Mouse (Mus musculus) kidney, postnatal 36 days (tissue): ENCODE measurements around the gene Lctl.

Experiments
- DNase-seq, 2 experiments: peaks; one replicate each; pipeline ENCODE4 v3.0.0; 2021 to 2022; ENCODE audit warnings: mixed read lengths in 2 of 2

The Lctl gene

DNA sequence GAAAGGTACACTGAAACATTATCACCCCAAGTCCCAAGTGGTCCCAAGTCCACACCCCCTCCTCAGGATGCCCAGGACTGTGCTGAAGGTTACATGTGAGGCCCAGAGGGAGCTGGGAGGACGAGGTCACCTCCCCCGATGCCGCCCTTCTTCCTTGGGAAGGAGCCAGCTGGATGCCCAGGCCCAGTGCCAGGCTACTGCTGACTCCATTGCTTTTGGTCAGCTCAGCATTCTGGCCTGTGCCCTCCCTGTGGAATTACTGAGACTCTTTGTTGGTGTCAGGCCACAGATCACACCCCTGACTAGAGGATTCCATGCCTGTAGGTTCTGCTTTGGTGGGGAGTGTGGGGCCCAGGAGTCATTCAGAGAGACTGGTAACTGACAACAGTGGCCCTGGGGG is at the start of gene Lctl:
Gene Lctl (plus strand): TSS at position 272 of the 400 bp plus-strand sequence.
- DNase-seq, result peak; percentile 77 to 79

DNA sequence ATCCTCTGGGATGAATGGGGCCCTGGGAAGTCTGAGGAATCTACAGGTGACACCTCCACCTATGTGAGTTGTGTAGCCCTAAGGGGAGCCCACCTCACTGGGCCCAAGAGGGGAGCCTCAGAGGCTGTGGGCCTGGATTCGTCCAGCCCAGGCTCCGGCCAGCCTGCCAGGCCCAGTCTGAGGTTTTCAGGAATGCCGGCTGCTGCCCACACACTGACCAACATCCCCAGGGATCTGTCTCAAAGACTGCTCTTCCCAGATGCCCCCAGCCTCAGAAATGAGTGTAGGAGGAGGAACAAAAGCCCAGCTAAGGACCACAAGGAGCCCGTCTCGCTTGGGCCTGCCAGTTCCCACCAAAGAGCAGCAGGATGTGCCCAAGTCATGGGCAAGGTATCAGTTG is 49.2 kb upstream of the Lctl start:
- no peak for DNase-seq

DNA sequence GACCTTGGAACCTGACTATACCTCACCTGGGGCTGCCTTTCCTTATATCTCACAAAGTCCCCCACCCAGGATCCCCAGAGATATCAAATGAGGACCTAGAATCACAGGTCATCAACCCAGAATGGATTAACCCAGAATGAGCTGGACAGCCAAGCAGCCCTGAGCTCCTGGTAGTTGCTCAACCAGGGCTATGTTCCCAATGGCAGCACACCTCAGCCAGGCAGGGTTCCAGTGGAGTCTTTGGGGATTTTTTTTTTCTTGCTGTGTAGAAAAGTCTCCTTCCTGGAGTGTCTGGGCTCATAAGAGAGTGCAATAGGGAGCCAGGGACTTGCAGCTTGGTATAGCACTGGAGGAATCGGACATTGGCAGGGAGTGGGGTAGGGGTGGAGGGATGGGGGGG is 48.4 kb upstream of the Lctl start:
- DNase-seq, result no peak

DNA sequence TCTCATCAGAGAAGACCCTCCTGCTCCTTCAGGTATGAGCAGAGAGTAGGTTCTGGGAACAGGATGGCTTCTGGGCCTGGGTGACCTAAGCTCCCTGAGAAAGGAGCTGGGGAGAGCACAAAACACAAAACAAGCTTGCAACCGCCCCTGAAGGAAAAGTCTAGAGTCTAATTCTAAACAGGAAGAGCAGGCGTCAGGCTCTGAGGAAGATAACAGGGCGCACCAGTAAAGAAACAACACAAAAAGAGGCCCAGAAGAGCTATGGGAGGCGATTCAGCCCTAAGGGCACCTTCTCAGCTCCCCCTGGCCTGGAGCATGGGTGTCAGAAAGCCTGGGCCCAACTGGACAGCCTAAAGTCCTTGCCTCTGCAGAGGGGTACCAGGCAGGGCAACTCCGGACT is 47.8 kb upstream of the Lctl start:
- DNase-seq, result no peak

DNA sequence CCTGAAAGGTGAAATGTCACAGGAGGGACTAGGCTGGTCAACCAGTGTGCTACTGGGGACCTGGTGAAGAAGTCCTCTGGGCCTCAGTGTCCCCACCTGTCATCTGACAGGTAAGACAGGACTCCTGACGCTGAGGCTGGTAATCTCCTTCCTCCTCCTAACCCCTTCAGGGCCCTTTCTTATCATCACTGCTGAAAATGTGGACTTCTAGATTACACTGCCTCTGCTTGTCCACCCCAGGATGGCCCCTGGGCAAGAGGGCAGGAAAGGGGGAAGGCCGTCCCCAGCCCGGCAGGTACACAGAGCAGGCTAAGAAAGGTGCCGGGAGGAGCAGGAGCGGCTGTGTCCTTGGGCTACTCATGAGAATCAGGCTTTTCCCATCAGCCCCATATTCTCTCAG is 46.3 kb upstream of the Lctl start:
- no peak for DNase-seq

DNA sequence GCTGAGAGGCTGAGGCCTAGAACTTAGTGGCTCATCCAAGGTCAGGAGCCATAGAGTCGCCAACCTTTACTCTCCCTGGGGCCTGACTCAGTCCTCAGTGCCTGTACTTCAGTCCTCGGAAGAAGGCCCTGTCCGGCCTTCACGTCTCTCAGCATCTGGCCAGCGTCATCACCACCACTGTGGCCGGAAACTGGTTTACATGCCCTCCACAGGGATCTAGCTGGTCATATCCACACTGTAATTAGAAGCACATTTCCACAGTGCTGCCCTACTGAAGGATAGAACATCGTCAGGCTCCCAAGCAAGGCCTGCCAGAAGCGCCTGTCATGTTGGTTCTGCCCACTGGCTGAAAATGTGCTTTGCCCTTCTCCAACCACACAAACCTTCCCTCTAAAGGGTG is 42.1 kb upstream of the Lctl start:
- no peak for DNase-seq

DNA sequence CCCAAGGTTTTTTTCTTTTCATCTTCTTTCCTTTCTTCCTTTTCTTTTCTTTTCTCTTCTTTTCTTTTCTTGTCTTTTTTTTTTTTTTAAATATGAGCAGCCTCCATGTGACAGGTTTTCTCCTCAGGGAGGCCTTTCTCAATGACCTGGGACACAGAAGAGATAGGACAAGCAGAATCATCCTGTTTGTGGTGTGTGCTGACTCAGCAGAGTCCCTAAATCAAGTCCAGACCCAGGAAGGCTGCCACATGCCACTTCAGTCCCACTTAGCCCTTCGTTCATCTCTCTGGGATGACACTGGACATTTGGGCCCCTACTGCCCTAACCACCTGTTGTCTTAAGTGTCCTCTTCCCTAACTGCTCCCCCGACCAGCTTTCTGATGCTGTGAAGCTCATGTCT is 40.5 kb upstream of the Lctl start:
- DNase-seq, result no peak

DNA sequence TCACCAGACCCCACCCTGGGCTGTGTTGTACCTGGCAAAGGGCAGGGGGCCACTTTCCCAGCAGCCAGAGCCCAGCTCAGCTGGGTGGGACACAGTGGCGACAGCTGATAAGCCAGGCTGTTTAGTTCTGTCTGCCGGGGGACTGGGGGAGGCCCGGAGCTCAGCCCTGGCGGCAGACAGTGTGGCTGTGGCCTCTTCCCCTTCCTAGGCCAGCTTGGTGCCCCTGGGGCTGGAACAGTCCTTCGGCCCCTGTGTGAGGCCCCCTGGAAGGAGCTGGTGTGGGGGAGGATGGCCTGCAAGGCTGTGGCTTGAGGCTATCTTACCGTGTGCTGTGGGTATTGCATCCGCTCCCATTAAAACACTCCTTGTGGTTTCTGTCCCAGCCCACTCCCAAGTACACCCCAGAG is 38.6 kb upstream of the Lctl start:
- DNase-seq, result no peak

DNA sequence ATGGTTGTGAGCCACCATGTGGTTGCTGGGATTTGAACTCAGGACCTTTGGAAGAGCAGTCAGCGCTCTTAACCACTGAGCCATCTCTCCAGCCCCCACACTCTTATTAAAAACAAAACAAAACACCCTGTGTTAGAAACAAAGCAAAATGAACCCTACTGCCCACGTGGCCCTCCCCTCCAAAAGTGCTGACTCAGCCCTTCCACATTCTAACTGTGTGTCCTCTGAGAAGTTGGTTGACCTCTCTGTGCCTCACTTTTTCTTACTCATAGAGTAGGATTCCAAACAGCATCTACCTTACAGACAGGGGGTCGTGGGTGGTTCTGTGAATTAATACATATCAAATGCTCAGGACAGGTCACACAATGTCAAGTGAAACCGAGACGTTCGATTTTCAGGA is 37.0 kb upstream of the Lctl start:
- DNase-seq, result no peak

DNA sequence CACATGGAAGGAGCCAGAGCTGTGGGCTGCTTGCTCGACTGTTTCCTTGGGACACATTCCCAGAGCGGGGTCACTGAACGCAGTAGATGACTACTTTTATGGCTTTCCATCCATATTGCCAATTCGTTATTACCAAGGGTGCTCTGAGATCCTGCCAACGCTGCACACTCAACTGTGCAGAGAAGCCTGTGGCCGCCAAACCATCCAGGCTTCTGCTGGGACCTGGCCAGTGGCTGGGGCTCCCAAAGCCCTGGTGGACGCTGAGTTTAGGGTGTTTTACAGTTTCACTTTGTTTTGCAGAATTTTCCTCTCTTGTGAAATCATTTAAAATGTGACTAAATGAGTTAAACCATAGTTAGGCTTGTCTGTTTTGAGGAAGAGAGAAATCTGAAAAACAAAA is 32.7 kb upstream of the Lctl start:
- DNase-seq, result peak; percentile 49 to 59

DNA sequence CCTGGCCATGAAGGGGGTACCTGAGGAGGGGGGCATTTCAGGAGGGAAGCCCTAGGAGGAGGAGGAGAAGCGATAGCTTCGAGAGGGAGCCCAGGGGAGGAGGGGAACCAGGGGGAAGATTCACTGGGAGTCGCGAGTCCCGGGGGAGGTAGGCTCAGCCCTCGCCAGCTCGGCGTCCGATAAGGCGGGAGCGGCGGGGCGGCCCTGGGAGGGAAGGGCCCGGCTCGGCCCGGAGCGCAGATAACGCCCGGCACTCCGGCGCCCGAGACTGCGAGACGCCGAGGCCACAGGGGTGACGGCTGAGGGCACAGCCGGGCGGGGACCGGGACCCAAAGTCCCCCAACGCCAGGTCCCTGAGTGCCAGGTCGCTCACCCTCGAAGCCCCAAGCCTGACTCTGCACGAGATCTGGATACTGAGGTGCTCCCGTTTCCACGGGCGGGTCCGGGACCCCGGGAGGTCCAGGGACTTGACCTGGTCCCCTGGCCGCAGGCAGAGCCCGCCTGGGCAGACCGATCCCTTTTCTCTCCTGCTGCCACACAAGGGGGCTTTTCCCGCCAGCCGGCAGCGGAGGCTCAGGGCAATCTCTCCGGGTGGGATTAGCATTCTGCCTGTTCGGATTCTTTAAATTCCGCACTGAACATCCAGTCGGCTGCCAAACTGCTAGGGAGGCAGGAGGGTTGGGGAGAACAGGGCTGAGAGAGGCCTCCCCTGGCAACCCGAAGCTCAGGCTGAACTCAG is 32.1 kb upstream of the Lctl start:
- peak; percentile 14 to 61 for DNase-seq

DNA sequence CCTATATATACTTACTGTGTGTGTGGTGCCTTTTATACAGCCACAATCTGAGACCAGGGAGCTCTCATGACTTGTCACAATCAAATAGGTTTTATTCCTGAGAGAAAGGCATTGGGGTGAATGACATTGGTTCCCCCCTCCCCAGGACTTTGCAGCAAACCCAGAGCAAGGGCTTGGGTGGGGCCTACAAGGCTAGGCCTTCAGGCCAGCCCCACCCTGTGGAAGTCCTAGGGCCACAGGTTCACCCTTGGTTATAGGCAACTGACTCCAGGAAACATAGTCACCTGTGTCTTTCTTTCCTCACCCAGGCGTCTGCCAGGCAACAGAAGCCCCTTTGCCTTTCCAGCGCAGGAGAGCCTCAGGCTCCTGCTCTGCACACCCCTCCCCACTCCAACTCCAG is 31.0 kb upstream of the Lctl start:
- DNase-seq, result no peak

DNA sequence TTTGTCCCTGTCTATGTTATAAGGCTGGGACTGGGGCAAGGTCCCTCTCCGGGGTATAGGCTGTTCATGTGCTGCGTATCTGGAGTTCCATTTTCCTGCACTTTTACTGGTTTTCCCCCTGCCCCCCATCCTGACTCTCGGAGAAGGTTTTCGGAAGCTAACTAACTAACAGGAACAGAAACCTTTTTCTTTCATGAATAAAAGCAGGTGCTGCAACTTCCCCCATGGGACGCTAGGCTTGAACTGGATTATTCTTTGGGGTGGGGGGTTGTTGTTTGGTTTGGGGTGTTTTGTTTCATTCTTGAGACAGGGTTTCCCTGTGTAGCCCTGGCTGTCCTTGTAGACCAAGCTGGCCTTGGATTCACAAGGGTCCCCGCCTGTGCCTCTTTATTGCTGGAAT is 30.4 kb upstream of the Lctl start:
- DNase-seq, result no peak

DNA sequence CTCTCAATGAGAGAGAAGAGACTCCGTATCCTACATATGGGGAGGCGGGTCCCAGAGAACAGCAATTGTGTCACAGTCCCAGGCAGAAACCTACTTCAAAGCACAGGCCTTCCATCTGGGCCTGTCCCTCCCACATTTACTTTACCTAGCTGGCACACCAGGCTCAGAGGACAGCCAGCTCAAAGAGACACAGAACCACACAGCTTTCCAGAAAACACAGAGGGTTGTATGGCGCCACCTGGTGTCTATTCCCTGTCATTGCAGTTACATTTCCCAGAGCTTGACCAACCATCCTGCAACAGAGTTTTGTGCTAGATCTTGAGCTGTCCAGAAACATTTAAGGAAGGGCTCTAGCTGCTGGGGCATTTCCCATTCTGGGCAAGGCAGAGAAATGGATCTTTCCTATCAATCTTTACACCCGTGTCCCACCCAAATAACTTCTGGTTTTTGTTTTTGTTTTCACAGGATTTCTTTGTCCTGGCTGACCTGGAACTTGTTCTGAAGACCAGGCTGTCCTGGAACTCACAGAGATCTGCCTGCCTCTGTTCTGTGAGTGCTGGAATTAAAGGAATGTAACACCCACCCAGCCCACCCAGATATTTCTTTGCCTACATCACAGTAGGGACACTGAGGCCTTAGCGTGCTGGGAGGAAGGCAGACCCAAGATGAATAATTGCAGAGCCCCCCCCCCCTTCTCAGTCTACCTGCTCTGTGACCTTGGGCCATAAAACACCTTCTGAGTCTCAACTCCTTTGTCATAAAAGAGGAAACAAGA is 29.3 kb upstream of the Lctl start:
- DNase-seq, result peak; percentile 73 to 81

DNA sequence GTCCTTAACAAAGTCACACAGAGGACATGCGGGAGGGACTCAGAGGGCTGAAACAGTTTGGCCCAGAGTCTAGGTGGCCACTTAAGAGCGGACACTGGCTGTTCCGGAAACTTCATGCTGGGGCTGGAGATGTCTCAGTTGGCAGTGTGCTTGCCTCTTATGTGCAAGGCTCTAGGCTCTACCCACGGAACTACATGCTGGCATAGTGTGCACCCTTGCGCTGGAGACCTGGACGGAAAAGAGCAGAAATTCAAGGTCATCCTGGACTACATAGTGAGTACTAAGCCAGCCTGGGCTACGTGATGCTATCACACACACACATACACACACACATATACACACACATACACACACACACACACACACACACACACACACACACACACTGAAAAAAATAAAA is 28.6 kb upstream of the Lctl start:
- DNase-seq, result no peak

DNA sequence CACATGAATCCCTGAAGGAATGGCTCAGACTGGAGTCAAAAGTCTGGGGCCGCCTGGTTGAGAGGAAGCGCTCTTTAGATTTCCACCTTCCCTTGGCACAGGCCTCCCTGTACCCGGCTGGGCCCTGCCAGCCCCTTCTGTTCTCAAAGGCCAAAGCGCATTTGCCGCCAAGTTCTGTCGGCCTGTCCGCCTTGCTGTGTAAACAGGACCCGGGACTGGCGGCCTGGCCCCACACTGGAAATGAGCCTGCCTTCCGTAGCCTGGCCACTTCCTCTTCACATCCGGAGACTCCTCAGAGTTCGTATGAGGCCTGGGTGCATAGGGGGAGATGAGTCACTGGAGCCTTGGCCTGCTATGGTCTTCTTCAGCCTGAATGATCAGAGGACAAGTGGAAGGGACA is 27.9 kb upstream of the Lctl start:
- DNase-seq, result peak; percentile 71 to 74

DNA sequence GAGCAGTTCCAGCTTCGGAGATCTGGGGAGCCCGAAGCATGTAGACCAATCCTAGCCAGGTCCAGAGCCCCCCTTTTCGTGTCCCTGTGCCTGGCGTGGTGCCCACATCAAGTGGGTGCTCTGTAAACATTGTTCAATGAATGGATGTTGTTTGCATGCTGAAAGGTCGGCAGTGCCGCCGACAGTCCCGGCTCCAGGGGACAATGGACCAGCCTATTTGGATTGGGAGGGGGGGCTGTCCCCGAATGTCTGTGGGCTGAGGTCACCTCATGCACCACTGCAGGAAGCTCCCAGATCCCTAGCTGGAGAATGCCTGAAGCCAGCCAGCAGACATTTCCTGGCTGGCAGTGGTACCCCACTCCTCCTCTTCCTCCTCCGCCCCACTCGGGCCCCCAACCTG is 22.9 kb upstream of the Lctl start:
- DNase-seq, result peak; percentile 27 to 39

DNA sequence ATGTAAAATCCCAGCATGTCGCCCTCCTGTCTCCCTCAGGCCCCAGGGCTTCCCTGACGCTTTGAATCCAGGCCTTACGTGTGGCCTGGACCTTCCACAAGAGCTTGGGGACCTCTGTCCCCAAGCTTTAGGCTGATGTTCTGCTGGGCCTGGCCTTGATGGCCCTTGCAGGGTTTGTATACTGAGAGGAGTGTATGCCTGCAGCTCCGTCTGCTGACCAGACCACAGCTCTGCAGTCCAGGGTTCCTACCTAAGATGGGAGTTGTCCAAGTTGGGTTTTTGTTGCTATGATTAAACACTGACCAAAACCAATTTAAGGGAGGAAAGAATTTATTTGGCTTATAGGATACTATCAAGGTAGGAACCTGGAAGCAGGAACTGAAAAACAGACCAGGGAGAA is 18.7 kb upstream of the Lctl start:
- DNase-seq, result peak in 1 of 2 experiments; percentile 17

DNA sequence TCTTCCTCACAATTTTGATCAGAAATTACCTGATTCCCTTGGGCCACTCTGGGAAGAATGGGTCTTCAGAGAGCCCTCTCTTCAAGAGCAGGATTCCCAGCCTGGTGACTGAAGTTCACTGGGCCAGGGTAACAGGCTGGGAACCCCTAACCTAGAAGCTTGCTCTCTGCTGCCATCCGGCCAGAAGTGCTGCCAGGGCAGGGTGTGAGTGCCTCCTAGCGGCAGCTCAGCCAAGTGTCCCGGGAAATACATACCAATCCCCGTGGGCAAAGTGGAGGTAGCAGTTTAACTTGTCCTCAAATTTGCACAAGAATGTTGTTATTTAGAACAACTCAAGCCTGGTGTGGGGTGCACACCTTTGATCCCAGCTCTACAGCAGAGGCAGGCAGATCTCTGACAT is 16.5 kb upstream of the Lctl start:
- peak; percentile 71 to 90 for DNase-seq

DNA sequence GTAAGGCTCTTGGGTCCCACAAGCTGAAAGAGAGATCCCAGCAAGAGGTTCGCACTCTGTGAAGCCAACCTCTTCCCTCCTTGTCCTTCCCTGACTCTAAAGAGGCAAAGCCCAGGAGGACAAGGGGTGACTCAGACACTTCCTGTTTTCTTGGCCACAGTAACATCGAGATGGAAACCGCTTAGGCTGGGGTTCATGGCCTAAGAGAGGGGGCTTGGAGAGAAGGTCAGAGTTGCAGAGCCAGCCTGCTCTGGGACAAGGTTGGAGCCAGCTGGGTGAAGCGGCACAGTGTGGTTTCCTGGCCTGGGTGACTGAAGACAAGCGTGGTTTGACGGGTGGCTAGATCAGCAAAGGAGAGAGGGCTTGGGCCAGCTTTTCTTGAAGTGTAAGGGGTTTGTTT is 11.6 kb upstream of the Lctl start:
- no peak for DNase-seq

DNA sequence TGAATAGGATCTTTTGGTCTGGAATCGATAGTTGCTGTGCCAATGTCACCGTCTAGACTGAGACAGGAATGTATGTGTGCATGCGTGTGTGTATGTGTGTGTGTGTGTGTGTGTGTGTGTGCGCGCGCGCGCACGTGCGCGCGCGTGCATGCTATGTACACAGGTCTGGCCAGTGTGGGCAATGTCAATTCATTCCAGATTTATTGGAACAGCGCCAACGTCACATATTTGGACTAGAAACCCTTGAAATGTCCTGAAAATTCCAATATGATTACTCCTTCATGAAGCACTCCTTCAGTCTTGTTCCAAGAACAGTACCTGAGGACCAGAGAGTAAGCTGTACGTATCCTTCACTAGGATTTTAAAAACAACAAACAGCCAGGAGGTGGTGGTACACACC is 6.4 kb upstream of the Lctl start:
- DNase-seq, result no peak

DNA sequence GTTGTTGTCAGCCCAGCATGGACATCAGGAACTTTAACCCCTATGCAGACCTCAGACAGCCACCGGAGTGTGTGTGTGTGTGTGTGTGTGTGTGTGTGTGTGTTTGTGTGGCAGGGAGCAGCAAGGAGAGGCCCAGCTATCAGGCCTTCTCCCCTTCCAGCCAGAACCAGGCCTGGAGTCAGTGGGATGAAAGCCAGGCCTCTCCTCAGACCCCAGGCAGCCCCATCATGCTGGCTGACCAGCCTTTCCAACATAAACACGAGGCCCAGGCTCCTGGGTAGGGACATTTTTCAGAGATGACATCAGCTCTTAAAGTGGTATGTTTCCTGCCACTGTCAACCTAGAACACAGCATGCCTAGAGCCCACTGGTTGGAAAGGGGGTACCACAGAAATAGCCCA is 2.3 kb upstream of the Lctl start:
- DNase-seq, result peak; percentile 24

DNA sequence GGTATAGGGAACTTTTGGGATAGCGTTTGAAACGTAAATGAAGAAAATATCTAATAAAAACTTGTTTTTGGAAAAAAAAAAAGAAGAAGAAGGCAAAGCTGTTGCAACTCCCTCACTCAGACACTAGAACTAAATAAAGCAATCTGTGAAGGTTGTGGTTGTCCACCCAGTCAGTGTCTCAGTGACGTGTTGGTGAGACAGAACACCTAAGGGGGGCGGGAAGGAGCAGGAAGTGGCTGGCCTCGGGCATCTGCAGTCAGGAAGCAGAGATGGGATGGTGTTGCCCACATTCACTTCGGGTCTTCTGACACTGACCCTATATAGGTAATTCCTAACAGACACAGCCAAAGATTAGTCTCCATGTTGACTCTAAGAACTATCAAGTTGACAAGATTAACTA is 1.2 kb upstream of the Lctl start:
- DNase-seq, result no peak

DNA sequence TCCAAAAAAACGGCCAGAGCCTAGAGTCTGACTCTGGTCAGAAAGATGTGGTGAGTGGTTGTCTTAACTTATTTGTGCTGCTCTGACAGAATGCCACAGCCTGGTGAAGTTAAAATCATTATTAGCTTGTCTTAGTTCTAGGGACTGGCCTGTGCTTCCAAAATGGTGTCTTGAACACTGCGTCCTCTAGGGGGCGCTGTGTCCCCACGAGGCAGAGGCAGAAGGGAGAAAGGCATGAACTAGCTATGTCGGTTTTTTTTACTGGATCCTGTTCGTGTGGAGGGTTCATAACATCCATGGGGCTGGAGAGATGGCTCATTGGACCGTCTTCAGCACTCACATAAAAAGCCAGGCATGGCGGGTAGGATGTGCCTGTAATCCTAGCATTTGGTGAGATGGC is 3.0 kb downstream of the Lctl start:
- DNase-seq, result peak; percentile 40 to 80
